Mouse (Mus musculus) mammary gland, adult 2 months (tissue): ENCODE results near the gene Olfr996. TPM values are rescaled to one million over a fixed set of nuclear protein-coding genes. Genes with fewer than 3 reads are reported as not detected.

Experiments used
- polyA plus RNA-seq: library from polyadenylated mRNA; depleted of rRNA; stranded (reverse); fragments of >200 nt; gene quantifications from 2 replicates; pipeline ENCODE4 v1.2.3, GENCODE M21; 2012; ENCODE audit warnings: low replicate concordance; rRNA removed

The Olfr996 gene
- polyA plus RNA-seq: not detected in 2 replicates

DNA sequence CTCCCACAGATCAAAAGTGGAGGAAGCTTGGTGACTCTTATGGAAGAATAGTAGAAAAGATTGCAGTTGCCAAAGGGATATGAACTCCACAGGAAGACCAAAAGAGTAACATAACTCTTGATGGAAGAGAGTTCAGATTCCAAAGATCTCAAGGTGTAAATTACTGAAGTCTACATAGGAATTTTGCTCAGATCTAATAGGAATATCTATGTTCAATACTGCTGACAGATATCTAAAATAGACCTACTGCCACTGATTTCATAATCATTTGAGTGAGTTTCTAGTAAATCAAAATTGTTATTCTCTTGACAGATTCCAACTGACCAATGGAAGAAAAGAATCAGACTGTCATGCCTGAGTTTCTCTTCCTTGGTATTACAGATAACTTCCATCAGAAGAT lies at the start of gene Olfr996:
TSS of gene Olfr996 (plus strand) at position 301 of the 400 bp plus-strand sequence.

DNA sequence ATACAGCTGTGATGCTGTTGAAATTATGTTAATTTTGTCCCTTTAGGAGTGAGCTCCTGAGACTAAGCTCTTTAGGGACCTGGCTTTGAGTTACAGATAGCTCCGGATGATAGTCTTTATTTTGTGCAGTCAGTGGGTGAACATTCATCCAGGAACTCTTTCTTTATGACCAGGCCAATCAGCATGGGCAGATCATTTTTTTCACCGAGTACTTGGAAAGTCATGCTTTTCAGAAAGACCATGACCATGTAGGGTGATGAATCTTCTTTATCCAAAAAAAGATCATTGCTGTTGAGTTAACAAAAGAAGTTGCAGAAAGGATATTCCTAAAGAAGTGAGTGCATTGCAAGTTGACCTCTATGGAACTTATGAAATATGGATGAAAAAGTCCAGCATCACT lies 9.6 kb downstream of the Olfr996 start, which contains the start of gene Olfr998:
TSS of gene Olfr998 (plus strand) at position 301 of the 400 bp plus-strand sequence.

DNA sequence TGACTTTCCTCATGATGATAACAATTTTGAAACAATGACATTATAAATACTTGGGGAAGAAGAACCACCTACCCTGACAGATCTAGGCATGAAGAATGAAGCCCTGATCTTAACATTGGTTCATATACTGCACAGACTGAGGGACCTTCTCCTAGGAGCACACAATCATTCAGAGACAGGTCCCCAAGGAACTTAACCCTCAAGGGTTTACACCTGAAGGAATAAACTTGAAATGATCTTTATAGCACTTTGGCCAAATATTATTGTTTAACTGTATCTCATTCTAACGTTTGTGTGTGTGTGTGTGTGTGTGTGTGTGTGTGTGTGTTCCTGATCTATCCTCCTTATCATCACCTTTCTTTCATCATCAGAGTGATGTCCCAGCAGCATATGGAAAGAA lies 32.8 kb downstream of the Olfr996 start, which contains the start of gene Olfr1000:
TSS of gene Olfr1000 (minus strand) at position 101 of the 400 bp plus-strand sequence.

Other genes starting within 250 kb of the Olfr996 start
- gene Olfr987, start 239.9 kb upstream of the Olfr996 start, polyA plus RNA-seq: not detected in 2 replicates
- not detected in 2 replicates for gene Olfr988, start 216.0 kb upstream of the Olfr996 start, polyA plus RNA-seq
- not detected in 2 replicates for gene Olfr992, start 169.7 kb upstream of the Olfr996 start, polyA plus RNA-seq
- not detected in 2 replicates for gene Olfr993, start 164.3 kb upstream of the Olfr996 start, polyA plus RNA-seq
- gene Olfr994, start 142.8 kb upstream of the Olfr996 start, polyA plus RNA-seq: not detected in 2 replicates
- not detected in 2 replicates for gene Olfr995, start 135.6 kb upstream of the Olfr996 start, polyA plus RNA-seq
- 0.43 TPM in 1 of 2 replicates, not detected in the other for gene 4833423E24Rik, start 60.2 kb upstream of the Olfr996 start, polyA plus RNA-seq
- gene Olfr998, start 9.7 kb downstream of the Olfr996 start, polyA plus RNA-seq: not detected in 2 replicates
- gene Olfr1000, start 32.7 kb downstream of the Olfr996 start, polyA plus RNA-seq: not detected in 2 replicates
- not detected in 2 replicates for gene Olfr1002, start 71.5 kb downstream of the Olfr996 start, polyA plus RNA-seq
- not detected in 2 replicates for gene Olfr154, start 85.2 kb downstream of the Olfr996 start, polyA plus RNA-seq
- gene Olfr1006, start 99.6 kb downstream of the Olfr996 start, polyA plus RNA-seq: not detected in 2 replicates
- gene Olfr1008, start 110.2 kb downstream of the Olfr996 start, polyA plus RNA-seq: not detected in 2 replicates
- gene Olfr1009, start 136.2 kb downstream of the Olfr996 start, polyA plus RNA-seq: not detected in 2 replicates
- gene Olfr1012, start 183.6 kb downstream of the Olfr996 start, polyA plus RNA-seq: not detected in 2 replicates
- gene Olfr1013, start 187.9 kb downstream of the Olfr996 start, polyA plus RNA-seq: not detected in 2 replicates
- not detected in 2 replicates for gene Olfr1014, start 193.5 kb downstream of the Olfr996 start, polyA plus RNA-seq
- not detected in 2 replicates for gene Olfr1015, start 202.8 kb downstream of the Olfr996 start, polyA plus RNA-seq
- gene Olfr1016, start 223.3 kb downstream of the Olfr996 start, polyA plus RNA-seq: not detected in 2 replicates
- not detected in 2 replicates for gene Olfr1018, start 239.3 kb downstream of the Olfr996 start, polyA plus RNA-seq